Mouse (Mus musculus): ENCODE results near the gene Atg10.
A peak's percentile ranks its signal among the peaks of the same experiment; 100 is the strongest.

- TF ChIP-seq POLR2A (IDR thresholded peaks at IDR 0.05; ENCODE audit: control insufficient read depth in 1 of 2, insufficient read depth in 1 of 2, low read depth in 1 of 2, low read length in 2 of 2, poor library complexity in 1 of 2) (no peak), CHD2 (IDR thresholded peaks at IDR 0.05; ENCODE audit: low read length) (no peak), EP300 (IDR thresholded peaks at IDR 0.05; ENCODE audit: low read depth in 1 of 2, low read length in 2 of 2) (peak in 1 of 2 experiments; percentile 52; a peak in 1 of 4 replicates), CTCF (IDR thresholded peaks at IDR 0.05 in 2 of 3, conservative IDR thresholded peaks at IDR 0.05 in 1 of 3; ENCODE audit: control insufficient read depth in 1 of 3, insufficient read depth in 1 of 3, low read depth in 2 of 3, low read length in 3 of 3, poor library complexity in 1 of 3, severe bottlenecking in 1 of 3) (no peak), USF1 (IDR thresholded peaks at IDR 0.05; ENCODE audit: low read depth, low read length) (no peak), NRF1 (IDR thresholded peaks at IDR 0.05; ENCODE audit: insufficient read depth, low read depth, low read length, poor library complexity, severe bottlenecking) (no peak)
Observed at GRCm38 (mm10) chr13:91236884-91237283, 13.1 kb upstream of the Atg10 start.

Data from MEL (cell line).